Mouse (Mus musculus) right cerebral cortex, postnatal 14 days (tissue): ENCODE data around the gene Ifi35.
"Not testable (repeated sequence)": the region's sequence is repeated elsewhere in the genome, so short reads cannot be mapped to it uniquely, and the experiment has no call there.

Source experiments
- DNase-seq: peaks from one replicate; pipeline ENCODE4 v3.0.0; 2022

Ifi35 gene

DNA sequence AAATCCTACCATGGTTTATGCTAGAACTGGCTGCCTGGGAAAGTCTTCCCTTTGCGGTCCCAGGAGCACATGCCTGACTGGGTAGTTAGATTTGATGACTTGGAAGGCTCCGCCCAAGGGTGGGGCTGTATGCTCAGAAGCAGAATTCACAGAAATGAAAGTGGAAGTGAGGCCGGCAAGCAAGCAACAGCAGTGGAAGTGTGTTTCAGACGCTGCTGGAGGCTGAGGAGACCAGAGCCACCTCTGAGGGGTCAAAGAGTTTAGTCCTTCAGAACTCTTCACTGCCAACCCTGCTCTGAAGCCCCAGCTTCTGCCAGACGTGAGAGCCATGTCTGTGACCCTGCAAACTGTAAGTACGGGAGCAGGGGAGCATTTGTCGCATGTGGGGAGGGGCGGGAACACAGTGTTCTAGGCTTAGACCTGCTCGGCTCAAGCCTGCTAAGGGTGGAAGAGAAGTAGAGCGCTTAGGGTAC, at the start of gene Ifi35:
Ifi35 (plus strand) TSS at position 134 of the 473 bp plus-strand sequence.
- DNase-seq = no peak

- DNase-seq = no peak
Measured at GRCm38 (mm10) chr11:101415306-101415705, 32.9 kb upstream of the Ifi35 start.

- no peak for DNase-seq
Measured at GRCm38 (mm10) chr11:101416433-101417100, 31.6 kb upstream of the Ifi35 start.

- DNase-seq = peak; percentile 92
Measured at GRCm38 (mm10) chr11:101417101-101417855, 30.9 kb upstream of the Ifi35 start, which contains the start of gene Aarsd1. TSS of gene Aarsd1 (minus strand) at chr11:101417615.

DNA sequence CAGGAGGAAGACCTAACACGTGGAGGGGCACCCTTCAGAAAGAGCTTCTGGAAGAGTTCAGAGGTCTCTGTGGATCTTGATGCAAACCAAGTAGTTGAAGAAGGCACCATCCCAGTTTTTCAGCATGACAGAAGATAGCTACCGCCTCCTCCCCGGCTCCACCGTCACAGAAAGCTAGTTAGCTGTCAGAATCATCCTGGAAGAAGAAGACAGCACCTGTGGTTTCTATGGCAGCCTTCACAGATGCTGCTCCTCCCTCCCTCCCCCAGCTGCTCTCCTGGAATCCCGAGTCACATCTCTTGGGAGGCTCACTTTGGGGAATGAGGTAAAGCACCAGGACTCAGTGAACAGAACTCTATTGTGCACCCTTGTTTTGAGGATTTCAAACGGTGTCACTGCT, 29.2 kb upstream of the Ifi35 start:
- no peak for DNase-seq

GRCm38 (mm10) chr11:101419610-101420009, 28.6 kb upstream of the Ifi35 start:
- no peak for DNase-seq

- no peak for DNase-seq
Measured at GRCm38 (mm10) chr11:101420148-101420547, 28.1 kb upstream of the Ifi35 start.

DNA sequence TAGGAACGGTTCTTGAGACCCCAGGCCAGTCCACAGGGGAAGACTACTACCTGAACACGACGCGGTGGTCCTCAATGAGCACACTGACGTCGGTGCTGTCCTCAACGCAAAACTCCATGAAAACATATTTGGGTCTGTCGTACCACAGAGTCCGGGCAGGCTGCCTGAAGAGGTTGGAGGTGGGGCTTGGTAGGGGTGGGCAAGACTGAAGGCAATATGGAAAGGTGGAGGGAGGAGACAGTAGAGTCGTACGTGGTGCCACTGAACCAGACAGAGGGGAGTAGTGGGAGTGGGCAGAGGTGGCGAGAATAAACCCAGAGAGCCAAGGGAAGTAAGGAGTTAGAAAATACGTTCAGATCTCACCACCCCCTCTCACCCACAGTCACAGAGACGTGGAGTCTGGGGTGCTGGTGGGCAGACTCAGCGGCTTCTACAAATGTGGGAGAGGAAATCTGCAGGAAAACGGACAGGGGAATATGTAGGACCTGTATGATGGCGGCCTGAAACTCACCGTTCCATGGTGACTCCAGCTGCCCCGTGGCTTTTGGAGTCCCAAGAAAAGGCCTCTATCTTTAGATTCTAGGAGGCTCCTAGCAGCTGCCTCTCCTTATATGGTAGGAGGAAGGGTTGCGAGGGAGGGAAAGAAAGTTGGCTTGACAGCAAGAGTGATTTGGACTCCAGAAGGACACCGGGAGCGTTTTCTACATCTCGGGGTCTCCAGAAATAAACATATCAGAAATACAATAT, 23.9 kb upstream of the Ifi35 start, which contains the start of gene Gm27029:
Gm27029 (minus strand) TSS at position 692 of the 747 bp plus-strand sequence.
- DNase-seq = no peak

GRCm38 (mm10) chr11:101424925-101425813, 23.0 kb upstream of the Ifi35 start, which contains the start of the genes Rundc1 and Ptges3l:
TSS of gene Rundc1 (plus strand) at chr11:101425085.
TSS of gene Ptges3l (minus strand) at chr11:101425333.
- DNase-seq = peak; percentile 99

DNA sequence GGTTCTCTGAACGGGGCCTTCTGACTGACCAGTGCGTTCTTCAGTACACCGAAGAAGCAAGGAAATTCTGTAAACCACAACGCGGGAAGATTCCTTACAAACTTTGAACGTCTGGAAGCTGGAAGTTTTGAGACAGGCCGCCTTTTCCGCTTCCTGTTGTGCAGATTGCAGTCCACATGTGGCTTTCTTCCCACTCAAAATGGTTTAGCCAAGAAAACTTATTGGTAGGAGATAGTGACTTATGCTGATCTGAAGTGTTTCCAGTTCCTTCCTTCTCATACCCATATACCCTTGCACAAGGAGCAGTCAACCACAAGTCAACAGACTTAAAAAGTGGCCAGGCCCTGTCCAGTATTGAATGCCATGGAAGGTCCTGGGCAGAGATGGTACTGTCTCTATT, 22.0 kb upstream of the Ifi35 start:
- no peak for DNase-seq

DNA sequence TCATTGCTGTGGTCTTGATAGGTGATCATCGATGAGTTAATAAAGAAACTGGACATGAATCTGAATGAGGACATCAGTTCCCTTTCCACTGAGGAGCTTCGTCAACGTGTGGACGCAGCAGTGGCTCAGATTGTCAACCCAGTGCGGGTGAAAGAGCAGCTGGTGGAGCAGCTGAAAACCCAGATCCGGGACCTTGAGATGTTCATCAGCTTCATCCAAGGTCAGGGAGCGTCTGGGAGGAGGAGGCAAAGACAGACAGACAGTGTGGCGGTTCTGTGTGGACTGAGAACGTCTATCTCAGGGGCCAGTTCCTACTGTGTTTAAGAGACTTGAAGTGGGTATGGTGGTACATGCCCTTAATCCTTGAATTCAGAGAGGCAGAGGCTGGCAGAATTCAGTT, 16.9 kb upstream of the Ifi35 start:
- DNase-seq = no peak

GRCm38 (mm10) chr11:101433396-101433795, 14.8 kb upstream of the Ifi35 start:
- no peak for DNase-seq

- DNase-seq = no peak
Measured at GRCm38 (mm10) chr11:101435831-101436230, 12.4 kb upstream of the Ifi35 start.

GRCm38 (mm10) chr11:101436916-101437315, 11.3 kb upstream of the Ifi35 start:
- no peak for DNase-seq

GRCm38 (mm10) chr11:101438006-101438405, 10.2 kb upstream of the Ifi35 start:
- not testable (repeated sequence) for DNase-seq

- DNase-seq = not testable (repeated sequence)
Measured at GRCm38 (mm10) chr11:101441450-101442126, 6.6 kb upstream of the Ifi35 start.

GRCm38 (mm10) chr11:101442127-101442693, 6.0 kb upstream of the Ifi35 start, which contains the start of gene Rpl27:
TSS of gene Rpl27 (plus strand) at chr11:101442298.
- peak; percentile 94 for DNase-seq

DNA sequence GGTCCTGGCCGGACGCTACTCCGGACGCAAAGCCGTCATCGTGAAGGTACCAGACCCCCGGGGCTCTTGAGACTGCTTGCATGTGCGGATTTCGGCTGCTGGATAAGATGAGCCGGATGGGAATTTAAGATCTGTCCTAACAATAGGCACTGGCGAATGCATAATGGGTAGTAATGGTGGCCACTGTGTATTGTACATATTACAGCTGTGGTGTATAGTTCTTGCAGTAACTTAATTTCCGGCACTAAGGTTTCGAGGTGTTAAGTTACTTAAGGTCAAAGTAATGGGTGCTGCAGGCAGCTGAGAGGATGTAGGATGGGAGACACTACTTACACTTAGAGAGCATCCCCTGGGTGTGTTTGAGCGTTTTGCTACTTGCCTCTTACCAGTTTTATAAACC, 5.4 kb upstream of the Ifi35 start:
- DNase-seq = no peak

- DNase-seq = no peak
Measured at GRCm38 (mm10) chr11:101446319-101446718, 1.9 kb upstream of the Ifi35 start.

GRCm38 (mm10) chr11:101446860-101447259, 1.3 kb upstream of the Ifi35 start:
- not testable (repeated sequence) for DNase-seq

- DNase-seq = no peak
Measured at GRCm38 (mm10) chr11:101447786-101448185, 421 bp upstream of the Ifi35 start.
